Mouse (Mus musculus) embryonic facial prominence, embryonic 14.5 days (tissue): ENCODE measurements at regions not wholly inside any gene's neighbourhood (a gene's known extent, or its start where the extent isn't known, plus 50 kb on each side); places are given as distances from the start of the nearest gene placed in this dataset.
"Not testable (repeated sequence)": the region's sequence is repeated elsewhere in the genome, so short reads cannot be mapped to it uniquely, and the experiment has no call there.

Experiments used
- ATAC-seq: fragments of 200-750 bp; cut with Nextera tagmentation; 2 replicates; pipeline ENCODE4 v1.8.0; 2017; ENCODE audit warnings: low read depth, moderate number of reproducible peaks, moderate TSS enrichment
- DNase-seq: peaks from one replicate; pipeline ENCODE4 v3.0.0-alpha.2; 2015; ENCODE audit warnings: low spot score
- H3K27ac ChIP-seq: fragments of 300-500 bp; sonication (generic); replicated peaks from 2 replicates; pipeline ENCODE4 v1.5.1; 2014; ENCODE audit warnings: low read depth, mild to moderate bottlenecking, low read length, moderate library complexity
- H3K27me3 ChIP-seq: fragments of 300-500 bp; sonication (generic); replicated peaks from 2 replicates; pipeline ENCODE4 v1.6.1; 2014; ENCODE audit warnings: low read length; ENCODE audit not compliant: control insufficient read depth, insufficient read depth
- H3K36me3 ChIP-seq: fragments of 300-500 bp; sonication (generic); 2 replicates; pipeline ENCODE4 v1.6.1; 2014; ENCODE audit warnings: low read length, mixed read lengths; ENCODE audit not compliant: control insufficient read depth, insufficient read depth
- H3K4me1 ChIP-seq: fragments of 300-500 bp; sonication (generic); 2 replicates; pipeline ENCODE4 v1.6.1; 2014; ENCODE audit warnings: antibody characterized with exemption, low read length; ENCODE audit not compliant: control insufficient read depth, insufficient read depth
- H3K4me2 ChIP-seq: fragments of 300-500 bp; sonication (generic); 2 replicates; pipeline ENCODE4 v1.6.1; 2014; ENCODE audit warnings: low read depth, mild to moderate bottlenecking, low read length, moderate library complexity, mixed read lengths
- H3K4me3 ChIP-seq: fragments of 300-500 bp; sonication (generic); 2 replicates; pipeline ENCODE4 v1.5.1; 2014; ENCODE audit warnings: low read depth, mild to moderate bottlenecking, low read length
- H3K9ac ChIP-seq: fragments of 300-500 bp; sonication (generic); 2 replicates; pipeline ENCODE4 v1.6.1; 2014; ENCODE audit warnings: low read depth, mild to moderate bottlenecking, low read length, moderate library complexity, mixed read lengths
- H3K9me3 ChIP-seq: fragments of 300-500 bp; sonication (generic); 2 replicates; pipeline ENCODE4 v1.6.1; 2016; ENCODE audit warnings: low read length; ENCODE audit not compliant: control insufficient read depth
- WGBS: fragments of 180-500 bp; shearing (Covaris S2); extraction: QIAGEN DNeasy Blood & Tissue Kit; methylation state at CpG from one replicate; pipeline ENCODE4 v1.1.7; 2014; 5-methylcytosine and 5-hydroxymethylcytosine counted together

DNA sequence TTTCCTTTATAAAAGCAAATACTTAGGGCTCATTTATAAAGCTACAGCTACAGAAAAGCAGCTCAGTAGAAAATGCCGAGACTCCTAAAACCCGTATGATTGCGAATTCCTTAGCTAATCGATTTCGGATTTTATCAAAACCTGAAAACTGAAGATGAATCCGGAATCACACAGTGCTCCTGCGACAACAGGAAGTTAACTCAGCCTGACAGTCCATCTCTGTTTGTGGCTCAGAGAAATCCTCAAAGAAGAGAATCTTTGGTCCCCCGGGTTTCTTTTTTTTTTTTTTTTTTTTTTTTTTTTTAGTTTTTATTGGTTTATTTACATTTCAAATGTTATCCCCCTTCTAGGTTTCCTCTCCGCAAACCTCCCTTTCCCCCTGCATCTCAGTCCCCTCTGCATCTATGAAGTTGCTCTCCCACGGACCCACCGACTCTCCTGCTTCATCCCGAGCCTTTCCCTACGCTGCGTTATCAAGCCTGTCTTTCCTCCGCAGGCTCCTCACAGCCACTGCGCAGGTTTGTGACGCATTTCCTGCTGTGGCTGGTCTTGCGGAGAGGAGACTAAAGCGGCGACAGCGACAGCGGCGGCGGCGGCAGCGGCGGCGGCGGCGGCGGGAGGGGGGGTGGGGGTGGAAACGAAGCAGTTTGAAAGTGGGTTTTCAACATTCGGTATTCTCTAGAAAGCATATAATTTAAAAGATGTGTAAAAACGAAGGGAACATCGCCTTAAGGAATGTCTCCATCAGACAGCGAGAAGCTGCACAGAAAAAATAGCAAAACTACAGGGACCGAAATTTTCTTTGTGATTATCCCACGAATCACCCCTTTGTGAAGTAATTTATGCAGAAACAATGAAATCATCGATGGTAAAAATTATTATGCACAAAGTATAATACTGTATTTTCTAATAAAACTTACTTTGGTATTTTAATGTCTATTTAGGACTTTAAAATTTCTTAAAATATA, 352.3 kb upstream of the Snrpn start:
- not testable (repeated sequence) for H3K27ac ChIP-seq, H3K27me3 ChIP-seq, H3K36me3 ChIP-seq, H3K9me3 ChIP-seq, H3K4me1 ChIP-seq
- WGBS, result 17% methylated on average over 39 of the region's 39 CpGs
- 0 out of 2 replicates have a peak overlapping the region, but pooled peaks have one; percentile 34 for H3K9ac ChIP-seq
- DNase-seq, result peak; percentile 22
- ATAC-seq, result peak; percentile 88; the same call in 1 of the 2 replicates
- H3K4me3 ChIP-seq, result peak overlapping the region; percentile 33
- peak overlapping the region; percentile 41 for H3K4me2 ChIP-seq

DNA sequence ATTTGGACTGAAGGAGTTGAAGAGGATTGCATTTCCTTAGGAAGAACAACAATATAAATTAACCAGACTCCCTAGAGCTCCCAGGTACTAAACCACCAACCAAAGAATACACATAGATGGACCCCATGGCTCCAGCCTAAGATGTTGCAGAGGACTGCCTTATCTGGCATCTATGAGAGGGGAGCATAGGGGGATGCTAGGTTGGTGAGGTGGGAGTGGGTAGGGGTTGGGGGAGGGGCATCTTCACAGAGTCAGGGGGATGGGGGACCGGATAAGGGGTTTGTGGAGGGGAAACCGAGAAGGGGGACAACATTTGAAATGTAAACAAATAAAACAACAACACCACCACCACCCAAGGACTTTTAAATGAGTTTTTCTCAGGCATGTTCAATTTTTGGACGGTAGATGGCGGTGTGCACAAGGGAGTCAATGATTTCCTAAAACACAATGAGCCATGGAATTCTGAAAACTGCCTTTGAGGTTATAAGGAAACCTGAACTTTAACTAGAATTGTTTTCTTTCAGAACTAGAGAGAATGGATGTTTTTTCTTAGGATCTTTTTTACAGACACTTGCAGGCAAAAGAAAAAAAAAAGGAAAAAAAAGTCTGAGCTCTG, 347.9 kb upstream of the Snrpn start:
- H3K9ac ChIP-seq, H3K9me3 ChIP-seq, DNase-seq, H3K4me1 ChIP-seq, H3K36me3 ChIP-seq, H3K27me3 ChIP-seq, H3K27ac ChIP-seq, H3K4me3 ChIP-seq, ATAC-seq, H3K4me2 ChIP-seq: not testable (repeated sequence)
- WGBS, result 3% methylated on average over 4 of the region's 4 CpGs

DNA sequence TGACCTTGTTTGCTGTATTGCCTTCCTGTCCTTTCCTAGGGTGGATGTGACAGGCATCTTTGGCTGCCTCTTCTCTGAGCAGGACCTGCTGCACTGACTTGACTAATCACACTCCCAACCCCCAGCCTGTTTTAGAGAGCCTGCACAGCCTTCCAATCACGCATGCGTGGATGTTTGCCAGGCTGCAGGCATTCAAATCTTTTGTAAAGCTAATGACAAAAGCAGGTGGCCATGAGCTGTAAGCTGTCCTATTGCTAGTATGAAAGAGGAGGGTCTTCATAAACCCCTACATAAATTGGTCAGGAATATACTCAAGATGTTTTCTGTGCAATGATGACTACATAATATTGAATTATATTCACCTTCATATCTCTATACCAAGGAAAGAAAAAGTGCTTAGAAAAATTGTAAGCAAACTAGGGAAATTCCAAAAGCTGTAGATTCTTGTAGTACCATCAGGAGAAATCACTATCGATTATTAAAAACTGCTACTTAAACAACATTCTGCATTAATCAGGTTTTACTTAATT, 310.1 kb upstream of the Snrpn start:
- H3K9ac ChIP-seq, DNase-seq, H3K36me3 ChIP-seq, H3K27me3 ChIP-seq, H3K4me3 ChIP-seq, H3K4me1 ChIP-seq, H3K9me3 ChIP-seq, ATAC-seq, H3K27ac ChIP-seq, H3K4me2 ChIP-seq: not testable (repeated sequence)
- 51% methylated on average over 3 of the region's 3 CpGs for whole genome bisulfite sequencing

DNA sequence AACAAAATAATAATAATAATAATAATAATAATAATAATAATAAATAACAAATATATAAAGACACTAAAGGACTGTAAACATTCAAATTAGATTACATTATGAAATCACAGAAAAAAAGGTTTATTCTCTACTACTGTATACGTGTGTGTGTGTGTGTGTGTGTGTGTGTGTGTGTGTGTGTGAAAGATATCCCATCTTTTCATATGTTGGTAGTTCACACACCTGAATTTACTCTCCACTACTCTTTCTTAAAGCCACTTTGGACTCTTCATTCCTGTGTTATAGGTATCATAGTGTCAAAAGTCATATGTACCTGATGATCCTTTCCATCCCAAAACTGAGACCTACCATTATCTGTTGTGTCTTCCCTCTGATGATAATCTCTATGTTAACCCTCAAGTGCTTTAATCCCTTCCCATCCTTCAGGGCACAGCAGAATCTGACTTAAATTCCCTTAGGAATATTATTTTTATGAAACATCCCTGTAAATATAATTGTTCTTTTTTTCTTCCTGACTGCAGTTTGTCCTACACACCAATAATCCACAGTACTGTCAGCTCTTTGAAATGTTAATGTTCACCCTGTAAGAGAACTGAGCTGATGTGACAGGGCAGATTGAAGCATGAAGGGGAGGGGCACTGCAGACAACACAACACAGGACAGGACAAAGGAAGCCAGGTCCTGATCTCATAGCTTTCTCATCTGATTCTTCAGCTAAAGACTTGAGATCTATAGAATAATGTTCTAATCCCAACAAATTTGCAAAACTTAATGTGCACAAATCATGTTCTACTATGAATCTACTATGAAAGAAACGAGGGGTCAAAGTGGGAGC, 309.4 kb upstream of the Snrpn start:
- not testable (repeated sequence) for H3K36me3 ChIP-seq, H3K27me3 ChIP-seq, H3K9ac ChIP-seq, H3K4me2 ChIP-seq, H3K9me3 ChIP-seq, ATAC-seq, H3K4me3 ChIP-seq, H3K27ac ChIP-seq, H3K4me1 ChIP-seq, DNase-seq
- 48% methylated on average over 2 of the region's 2 CpGs for WGBS

DNA sequence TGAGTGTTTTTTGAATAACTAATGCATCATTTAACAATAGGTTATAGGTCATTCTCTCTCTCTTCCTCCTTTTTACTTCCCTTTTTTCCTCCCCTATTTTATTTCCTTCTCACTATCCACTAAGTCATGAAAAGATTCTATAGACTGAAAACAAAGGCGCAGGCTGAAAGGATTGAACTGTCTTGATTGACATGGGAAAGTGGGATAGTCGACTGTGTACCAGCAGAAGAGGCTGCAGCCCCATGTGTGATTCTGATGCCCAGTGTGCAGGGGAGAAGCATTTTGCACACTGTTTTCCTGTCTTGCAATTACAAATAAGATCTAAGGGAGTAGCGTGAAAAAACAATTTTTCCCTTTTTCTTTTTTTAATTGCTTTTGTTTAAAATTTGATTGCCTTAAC, 298.8 kb upstream of the Snrpn start:
- no peak for ATAC-seq
- 68% methylated on average over 3 of the region's 3 CpGs for WGBS

DNA sequence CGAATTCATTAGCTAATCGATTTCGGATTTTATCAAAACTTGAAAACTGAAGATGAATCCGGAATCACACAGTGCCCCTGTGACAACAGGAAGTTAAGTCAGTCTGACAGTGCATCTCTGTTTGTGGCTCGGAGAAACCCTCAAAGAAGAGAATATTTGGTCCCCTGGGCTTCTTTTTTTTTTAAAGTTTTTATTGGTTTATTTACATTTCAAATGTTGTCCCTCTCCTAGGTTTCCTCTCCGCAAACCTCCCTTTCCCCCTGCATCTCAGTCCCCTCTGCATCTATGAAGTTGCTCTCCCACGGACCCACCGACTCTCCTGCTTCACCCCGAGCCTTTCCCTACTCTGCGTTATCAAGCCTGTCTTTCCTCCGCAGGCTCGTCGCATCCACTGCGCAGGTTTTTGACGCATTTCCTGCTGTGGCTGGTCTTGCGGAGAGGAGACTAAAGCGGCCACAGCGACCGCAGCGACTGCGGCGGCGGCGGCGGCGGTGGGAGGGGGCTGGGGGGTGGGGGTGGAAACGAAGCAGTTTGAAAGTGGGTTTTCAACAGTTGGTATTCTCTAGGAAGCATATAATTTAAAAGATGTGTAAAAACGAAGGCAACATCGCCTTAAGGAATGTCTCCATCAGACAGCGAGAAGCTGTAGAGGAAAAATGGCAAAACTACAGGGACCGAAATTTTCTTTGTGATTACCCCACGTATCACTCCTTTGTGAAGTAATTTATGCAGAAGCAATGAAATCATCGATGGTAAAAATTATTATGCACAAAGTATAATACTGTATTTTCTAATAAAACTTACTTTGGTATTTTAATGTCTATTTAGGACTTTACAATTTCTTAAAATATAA, 251.2 kb upstream of the Snrpn start:
- 11% methylated on average over 33 of the region's 33 CpGs for WGBS
- Histone ChIP-seq H3K4me2 (peak overlapping the region; percentile 47), H3K4me3 (peak overlapping the region; percentile 36)
- H3K27ac ChIP-seq, H3K27me3 ChIP-seq, H3K9me3 ChIP-seq, H3K9ac ChIP-seq, H3K4me1 ChIP-seq, H3K36me3 ChIP-seq: not testable (repeated sequence)
- ATAC-seq (peak; percentile 89), DNase-seq (peak; percentile 87)

More for the DNA sequence above, 298.8 kb upstream of the Snrpn start:
- no peak overlapping the region for H3K27ac ChIP-seq
- no peaks in the 10 kb centered on the region for H3K27me3 ChIP-seq
- DNase-seq, result no peak
- no peak overlapping the region for H3K4me2 ChIP-seq
- H3K36me3 ChIP-seq, result no peaks in the 10 kb centered on the region
- H3K4me1 ChIP-seq, result no peaks in the 10 kb centered on the region
- no peaks in the 10 kb centered on the region for H3K9me3 ChIP-seq
- H3K4me3 ChIP-seq, result no peak overlapping the region
- H3K9ac ChIP-seq, result no peak overlapping the region

DNA sequence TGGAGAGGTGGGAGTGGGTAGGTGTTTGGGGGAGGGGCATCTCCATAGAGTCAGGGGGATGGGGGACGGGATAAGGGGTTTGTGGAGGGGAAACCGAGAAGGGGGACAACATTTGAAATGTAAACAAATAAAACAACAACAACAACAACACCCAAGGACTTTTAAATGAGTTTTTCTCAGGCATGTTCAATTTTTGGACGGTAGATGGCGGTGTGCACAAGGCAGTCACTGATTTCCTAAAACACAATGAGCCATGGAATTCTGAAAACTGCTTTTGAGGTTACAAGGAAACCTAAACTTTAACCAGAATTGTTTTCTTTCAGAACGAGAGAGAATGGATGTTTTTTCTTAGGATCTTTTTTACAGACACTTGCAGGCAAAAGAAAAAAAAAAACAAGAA, 246.9 kb upstream of the Snrpn start:
- WGBS, result 3% methylated on average over 5 of the region's 5 CpGs
- H3K9me3 ChIP-seq, H3K9ac ChIP-seq, H3K4me1 ChIP-seq, H3K27ac ChIP-seq, DNase-seq, H3K27me3 ChIP-seq, H3K36me3 ChIP-seq, ATAC-seq, H3K4me2 ChIP-seq, H3K4me3 ChIP-seq: not testable (repeated sequence)
